Mouse (Mus musculus) small intestine, adult 2 months (tissue): ENCODE results near the gene Tchp. TPM values are rescaled to one million over a fixed set of nuclear protein-coding genes. Genes with fewer than 3 reads are reported as not detected.

ENCODE experiments used
- H3K27ac ChIP-seq: fragments of 200-500 bp; 2 replicates; pipeline ENCODE4 v1.5.1; 2012; ENCODE audit warnings: low read depth, low read length, control low read depth, inconsistent platforms; ENCODE audit not compliant: insufficient read depth
- H3K27me3 ChIP-seq: fragments of 200-500 bp; 2 replicates; pipeline ENCODE4 v1.6.1; 2012; ENCODE audit warnings: mild to moderate bottlenecking, moderate library complexity, low read length, inconsistent platforms; ENCODE audit not compliant: control insufficient read depth, insufficient read depth
- H3K36me3 ChIP-seq: fragments of 200-500 bp; 2 replicates; pipeline ENCODE4 v1.6.1; 2012; ENCODE audit warnings: mild to moderate bottlenecking, low read length, control low read depth, inconsistent platforms; ENCODE audit not compliant: control insufficient read depth, insufficient read depth
- H3K4me1 ChIP-seq: fragments of 200-500 bp; 2 replicates; pipeline ENCODE4 v1.6.1; 2012; ENCODE audit warnings: low read length, inconsistent platforms, mixed read lengths; ENCODE audit not compliant: control insufficient read depth, insufficient read depth, insufficient read length
- H3K4me3 ChIP-seq: fragments of 200-500 bp; 2 replicates; pipeline ENCODE4 v1.5.1; 2012; ENCODE audit warnings: low read depth, mild to moderate bottlenecking, control low read depth, inconsistent platforms, low read length, moderate library complexity
- CTCF ChIP-seq: fragments of 200-500 bp; IDR thresholded peaks from 2 replicates; pipeline ENCODE4 v1.5.1; 2012; ENCODE audit warnings: low read depth, mild to moderate bottlenecking, control low read depth, inconsistent platforms, low read length, moderate library complexity, mixed read lengths; ENCODE audit not compliant: insufficient replicate concordance, insufficient read length; ENCODE audit errors: extremely low read depth
- POLR2A ChIP-seq: fragments of 200-500 bp; IDR thresholded peaks from 2 replicates; pipeline ENCODE4 v1.6.1; 2012; ENCODE audit warnings: low read depth, mild to moderate bottlenecking, control low read depth, inconsistent platforms, low read length, moderate library complexity
- WGBS: fragments of 180-500 bp; shearing (Covaris S2); methylation state at CpG from one replicate; pipeline ENCODE4 v1.1.7; 2018; 5-methylcytosine and 5-hydroxymethylcytosine counted together
- polyA plus RNA-seq: library from polyadenylated mRNA; depleted of rRNA; stranded (reverse); fragments of >200 nt; gene quantifications from 2 replicates; pipeline ENCODE4 v1.2.3, GENCODE M21; 2012

Tchp gene
- polyA plus RNA-seq, 1 experiment: 4.4 TPM

GRCm38 (mm10) chr5:114698044-114698746, 9.4 kb upstream of the Tchp start:
- no peaks in the 10 kb centered on the region for H3K36me3 ChIP-seq
- H3K4me3 ChIP-seq: no peak overlapping the region
- 84% methylated on average over 19 of the region's 19 CpGs for WGBS
- no peaks in the 10 kb centered on the region for H3K4me1 ChIP-seq
- TF ChIP-seq CTCF (no peak), POLR2A (no peak)
- no peak overlapping the region for H3K27ac ChIP-seq
- H3K27me3 ChIP-seq: no peaks in the 10 kb centered on the region

DNA sequence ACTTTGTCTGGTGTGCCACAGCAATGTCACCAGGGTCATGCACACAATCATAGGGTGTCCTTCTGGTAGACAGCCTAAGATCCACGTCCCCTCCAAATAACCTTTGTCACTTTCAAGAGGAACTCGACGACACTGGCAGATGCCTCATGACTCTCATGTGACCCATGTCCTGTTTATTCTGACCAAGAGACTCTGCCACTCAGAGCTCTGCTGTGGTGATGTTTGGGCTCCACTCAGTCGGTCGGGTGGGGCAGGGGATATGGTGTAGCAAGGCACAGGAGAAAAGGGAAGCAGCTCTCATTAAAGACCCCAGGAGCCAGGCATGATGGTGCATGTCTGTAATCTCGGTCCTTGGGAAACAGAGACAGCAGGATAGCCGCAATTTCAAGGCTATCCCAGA, 8.5 kb upstream of the Tchp start:
- H3K36me3 ChIP-seq: no peaks in the 10 kb centered on the region
- no peak overlapping the region for H3K27ac ChIP-seq
- no peaks in the 10 kb centered on the region for H3K4me1 ChIP-seq
- no peaks in the 10 kb centered on the region for H3K27me3 ChIP-seq
- TF ChIP-seq CTCF: no peak
- no peak for TF ChIP-seq POLR2A
- 33% methylated on average over 7 of the region's 7 CpGs for WGBS
- no peak overlapping the region for H3K4me3 ChIP-seq

- Histone ChIP-seq H3K4me1 (no peaks in the 10 kb centered on the region), H3K27ac (no peak overlapping the region), H3K36me3 (no peaks in the 10 kb centered on the region), H3K27me3 (no peaks in the 10 kb centered on the region), H3K4me3 (no peak overlapping the region)
- TF ChIP-seq POLR2A (no peak), CTCF (peak; percentile 40; the same call in 1 of the 2 replicates)
- WGBS: 48% methylated on average over 14 of the region's 14 CpGs
Measured at GRCm38 (mm10) chr5:114702403-114703392, 4.9 kb upstream of the Tchp start.

DNA sequence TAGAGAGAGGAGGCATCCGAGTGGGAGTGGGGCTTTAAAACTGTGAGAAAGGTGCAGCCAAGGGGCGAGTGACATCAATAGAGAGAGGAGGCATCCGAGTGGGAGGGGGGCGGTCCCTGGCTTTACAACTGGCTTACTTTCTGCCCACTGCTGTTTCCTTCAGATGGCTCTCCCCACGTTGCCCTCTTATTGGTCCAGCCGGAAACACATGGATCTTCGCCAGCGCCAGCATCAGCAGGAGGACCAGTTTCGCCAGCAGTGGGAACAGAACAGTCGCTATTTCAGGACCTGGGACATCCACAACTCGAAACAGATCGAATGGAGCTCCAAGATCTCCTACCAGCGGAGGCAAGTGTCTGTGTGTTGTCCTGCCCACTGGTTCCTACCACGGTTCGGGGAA, 931 bp downstream of the Tchp start:
- WGBS: 55% methylated on average over 15 of the region's 15 CpGs

GRCm38 (mm10) chr5:114709357-114709756, 1.8 kb downstream of the Tchp start:
- TF ChIP-seq CTCF: no peak
- no peak for TF ChIP-seq POLR2A
- Histone ChIP-seq H3K27me3 (no peaks in the 10 kb centered on the region), H3K4me3 (no peak overlapping the region; the same call in 1 of the 2 replicates), H3K36me3 (peaks cover 13% of the 10 kb centered on the region), H3K4me1 (no peaks in the 10 kb centered on the region), H3K27ac (no peak overlapping the region)
- WGBS: 89% methylated on average over 21 of the region's 21 CpGs

More for the DNA sequence above, 931 bp downstream of the Tchp start:
- TF ChIP-seq POLR2A: no peak
- TF ChIP-seq CTCF: no peak
- Histone ChIP-seq H3K4me1 (no peaks in the 10 kb centered on the region), H3K4me3 (peak overlapping the region; percentile 100), H3K27ac (no peak overlapping the region), H3K36me3 (peaks cover 11% of the 10 kb centered on the region), H3K27me3 (no peaks in the 10 kb centered on the region)

- 94% methylated on average over 18 of the region's 18 CpGs for WGBS
- Histone ChIP-seq H3K4me3 (no peak overlapping the region), H3K36me3 (peaks cover 29% of the 10 kb centered on the region), H3K4me1 (peaks cover 10% of the 10 kb centered on the region), H3K27ac (no peak overlapping the region), H3K27me3 (no peaks in the 10 kb centered on the region)
- TF ChIP-seq POLR2A: no peak
- no peak for TF ChIP-seq CTCF
Measured at GRCm38 (mm10) chr5:114714551-114714950, 7.0 kb downstream of the Tchp start.

DNA sequence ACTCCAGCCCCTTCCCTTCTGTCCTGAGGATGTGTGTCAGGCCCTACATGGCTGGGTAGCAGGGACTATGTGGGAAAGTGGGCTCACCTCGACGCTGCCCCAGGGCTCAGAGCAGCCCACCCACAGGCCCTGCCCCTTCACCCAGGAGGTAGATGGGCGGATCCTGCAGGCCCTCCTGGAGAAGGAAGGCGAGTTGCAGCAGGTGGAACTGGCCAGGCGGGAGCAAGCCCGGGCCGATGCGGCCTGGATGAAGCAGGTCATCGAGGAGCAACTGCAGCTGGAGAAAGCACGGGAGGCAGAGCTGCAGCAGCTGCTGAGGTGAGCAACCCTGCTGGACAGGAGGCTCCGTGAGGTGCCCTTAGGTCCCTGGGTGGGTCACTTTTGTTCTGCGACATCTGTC, 9.7 kb downstream of the Tchp start:
- TF ChIP-seq CTCF (no peak), POLR2A (no peak)
- Histone ChIP-seq H3K4me1 (peaks cover 11% of the 10 kb centered on the region), H3K4me3 (no peak overlapping the region), H3K27me3 (no peaks in the 10 kb centered on the region), H3K36me3 (peaks cover 26% of the 10 kb centered on the region), H3K27ac (no peak overlapping the region)
- WGBS: 91% methylated on average over 12 of the region's 12 CpGs
